In the genomic region with DNA sequence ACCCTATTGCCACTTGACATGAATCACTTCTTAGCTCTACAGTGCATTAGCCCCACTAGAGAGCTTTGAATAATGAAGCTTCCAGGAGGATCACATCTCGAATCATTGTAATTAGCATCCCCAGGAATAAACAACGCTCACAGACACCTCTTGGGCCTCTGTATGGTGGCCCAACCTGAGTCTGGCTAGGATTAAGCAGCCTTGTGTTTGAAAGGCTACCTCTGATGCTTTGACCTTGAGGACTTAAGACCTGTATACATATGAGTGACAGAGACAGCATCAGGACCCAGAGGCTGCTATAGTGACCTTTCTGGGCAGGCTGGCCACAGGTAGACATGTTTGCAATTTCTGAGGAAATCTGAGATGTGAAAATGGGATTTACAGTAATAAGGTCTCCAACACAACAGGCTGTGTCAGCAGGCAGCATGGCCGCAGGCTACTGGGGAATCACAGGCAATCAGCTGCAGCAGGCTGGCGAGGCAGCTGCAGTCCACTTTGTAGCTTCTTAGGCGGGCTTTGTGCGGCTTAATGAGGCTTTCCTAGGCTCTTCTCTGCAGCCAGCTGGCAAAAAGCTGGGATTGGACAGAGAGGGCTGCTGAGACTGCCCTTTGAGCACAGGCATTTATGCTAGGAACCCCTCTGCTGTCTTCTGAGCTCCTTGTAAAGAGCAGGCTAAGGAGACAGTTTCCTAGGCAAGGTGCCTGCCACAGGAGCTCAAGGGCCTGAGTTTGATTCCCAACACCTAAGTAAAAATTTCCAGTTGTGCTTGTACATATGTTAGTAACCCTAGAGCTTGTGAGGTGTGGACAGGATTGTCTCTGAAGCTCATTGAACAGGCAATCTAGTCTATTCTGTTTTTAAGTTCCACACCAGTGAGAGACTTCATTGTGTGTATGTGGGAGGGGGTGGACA, we compare ENCODE assay signal across 9 mouse cellular contexts.
DNase-seq lines count a peak whose midpoint lies in the region; ATAC-seq and TF ChIP-seq lines count a peak whose summit lies in the region.
"Had no signal": no experiment of that assay in that cellular context is flagged by ENCODE, and none has a peak within 500 bp of the region (broad histone marks: within the 10 kb centered on the region; RNA-seq: fewer than 3 reads in every experiment).

No protein-coding gene starts in this region.

- peak; percentile 30 for DNase-seq in brain, embryonic 18.5 days (ENCODE audit: low read depth, low spot score)
- DNase-seq in layer of hippocampus, adult 2 months (ENCODE audit: low spot score in 2 of 2), result peak; percentile 37 to 57
- DNase-seq in adrenal gland, adult (ENCODE audit: inconsistent age in 2 of 2, low spot score in 1 of 2), result no peak
- DNase-seq in lung, postnatal 25 days (ENCODE audit: low spot score), result no peak
- DNase-seq in lung, postnatal 10 days, result no peak
- no peak for DNase-seq in natural killer cell, adult 2 months (ENCODE audit: low spot score in 2 of 2)

- no peak overlapping the region for H3K4me3 ChIP-seq in embryonic facial prominence, embryonic 13.5 days
- H3K4me3 ChIP-seq in layer of hippocampus, adult 2 months, result no peak overlapping the region
- no peak overlapping the region for H3K4me3 ChIP-seq in midbrain, embryonic 16.5 days (ENCODE audit: low read depth, low read length)
- H3K4me3 ChIP-seq: embryonic facial prominence, embryonic 12.5 days had no signal

- H3K9me3 ChIP-seq in embryonic facial prominence, embryonic 13.5 days, result no peaks in the 10 kb centered on the region
- H3K9me3 ChIP-seq in midbrain, embryonic 16.5 days (replicated peaks; ENCODE audit: control insufficient read depth, low read length, poor library complexity, severe bottlenecking), result no peaks in the 10 kb centered on the region
- H3K9me3 ChIP-seq: embryonic facial prominence, embryonic 12.5 days had no signal

- 0 out of 2 replicates have a peak overlapping the region, but pooled peaks have one; percentile 6 for H3K9ac ChIP-seq in embryonic facial prominence, embryonic 13.5 days
- H3K9ac ChIP-seq in midbrain, embryonic 16.5 days (ENCODE audit: low read depth, low read length), result no peak overlapping the region
- H3K9ac ChIP-seq: embryonic facial prominence, embryonic 12.5 days had no signal

- H3K27ac ChIP-seq in embryonic facial prominence, embryonic 13.5 days, result no peak overlapping the region
- H3K27ac ChIP-seq in layer of hippocampus, adult 2 months, result peak overlapping the region; percentile 19; the same call in 1 of the 2 replicates
- peak overlapping the region; percentile 60 for H3K27ac ChIP-seq in midbrain, embryonic 16.5 days (ENCODE audit: low read length)
- H3K27ac ChIP-seq: embryonic facial prominence, embryonic 12.5 days had no signal

- peaks cover 5% of the 10 kb centered on the region for H3K4me1 ChIP-seq in embryonic facial prominence, embryonic 13.5 days
- peaks cover 10% of the 10 kb centered on the region for H3K4me1 ChIP-seq in midbrain, embryonic 16.5 days (ENCODE audit: control insufficient read depth, insufficient read depth, low read length)
- H3K4me1 ChIP-seq: embryonic facial prominence, embryonic 12.5 days had no signal

- no peaks in the 10 kb centered on the region for H3K36me3 ChIP-seq in embryonic facial prominence, embryonic 13.5 days
- H3K36me3 ChIP-seq in midbrain, embryonic 16.5 days (ENCODE audit: control insufficient read depth, insufficient read depth, low read length), result no peaks in the 10 kb centered on the region
- H3K36me3 ChIP-seq: embryonic facial prominence, embryonic 12.5 days had no signal

- no peak for ATAC-seq in embryonic facial prominence, embryonic 13.5 days (ENCODE audit: insufficient number of reproducible peaks, insufficient read depth, low FRiP score, low TSS enrichment, low read depth)
- peak; percentile 45; the same call in 1 of the 2 replicates for ATAC-seq in midbrain, embryonic 16.5 days

- no peak overlapping the region for H3K4me2 ChIP-seq in embryonic facial prominence, embryonic 13.5 days
- no peak overlapping the region for H3K4me2 ChIP-seq in midbrain, embryonic 16.5 days (ENCODE audit: low read length)
- H3K4me2 ChIP-seq: embryonic facial prominence, embryonic 12.5 days had no signal

- 0 out of 2 replicates have a peak, but pooled peaks cover 4% of the 10 kb centered on the region for H3K27me3 ChIP-seq in embryonic facial prominence, embryonic 13.5 days
- no peaks in the 10 kb centered on the region for H3K27me3 ChIP-seq in midbrain, embryonic 16.5 days (ENCODE audit: control insufficient read depth, insufficient read depth, low read depth, low read length)

- no peak for TF ChIP-seq CTCF in layer of hippocampus, adult 2 months (conservative IDR thresholded peaks at IDR 0.05)

- WGBS in embryonic facial prominence, embryonic 13.5 days, result 35% methylated on average over 6 of the region's 6 CpGs
- WGBS in midbrain, embryonic 16.5 days, result 12% methylated on average over 6 of the region's 6 CpGs

Comparison
In these comparisons a context has a peak if more than half of its experiments do, and no peak if none do; other contexts are left out.
1. DNase-seq: peak in brain, embryonic 18.5 days (single experiment) and layer of hippocampus, adult 2 months (2 of 2); none in adrenal gland, adult (0 of 2), lung, postnatal 25 days (single experiment), lung, postnatal 10 days (single experiment) and natural killer cell, adult 2 months (0 of 2).